Mouse (Mus musculus): ENCODE measurements around the gene Mphosph9.

GRCm38 (mm10) chr5:124342897-124343296 is 15.1 kb upstream of the Mphosph9 start:
- TF ChIP-seq TAL1 (IDR thresholded peaks at IDR 0.05; ENCODE audit: low read length) (no peak), GATA1 (IDR thresholded peaks at IDR 0.05; ENCODE audit: low read length) (no peak)
